In genomic region chr9:108460319-108461178, GRCm38 (mm10) we compare ENCODE assay signal across 8 mouse cellular contexts. TPM values are rescaled to one million over a fixed set of nuclear protein-coding genes. Genes with fewer than 3 reads are reported as not detected.
DNase-seq lines count a peak whose midpoint lies in the region; ATAC-seq and TF ChIP-seq lines count a peak whose summit lies in the region.

Gene Ccdc71, plus strand, starts transcription at chr9:108460527.

- H3K79me2 ChIP-seq in liver, adult 2 months (ENCODE audit: control insufficient read depth, insufficient read depth, low read length): peaks cover 5% of the 10 kb centered on the region; the same call in 1 of the 2 replicates

- peak within 1 kb of the TSS; percentile 89 for H3K4me2 ChIP-seq in heart, embryonic 13.5 days
- peak within 1 kb of the TSS; percentile 85 for H3K4me2 ChIP-seq in kidney, postnatal 0 days (ENCODE audit: low read length)

- under 1% methylated on average over 52 of the region's 52 CpGs for WGBS in heart, embryonic 13.5 days
- 0% methylated on average over 49 of the region's 52 CpGs for WGBS in kidney, postnatal 0 days
- under 1% methylated on average over 52 of the region's 52 CpGs for WGBS in liver, adult 2 months

- TF ChIP-seq POLR2A in liver, adult 2 months (IDR thresholded peaks at IDR 0.05; ENCODE audit: extremely low read depth, insufficient read depth, low read length): peak; percentile 38; the same call in 1 of the 2 replicates

- peak; percentile 90 for DNase-seq in CD4-positive helper T cell, adult 2 months (ENCODE audit: low read depth, low spot score)
- peak; percentile 89 for DNase-seq in kidney, postnatal 0 days (ENCODE audit: low spot score)
- peak; percentile 64 for DNase-seq in liver, adult 2 months (ENCODE audit: extremely low read depth, low read depth, low spot score)
- peak; percentile 78 to 83 for DNase-seq in spleen, postnatal 36 days (ENCODE audit: low spot score in 2 of 2)

- peaks cover 29% of the 10 kb centered on the region for H3K36me3 ChIP-seq in heart, embryonic 13.5 days
- H3K36me3 ChIP-seq in kidney, postnatal 0 days (ENCODE audit: insufficient read depth, low read length): peaks cover 24% of the 10 kb centered on the region; the same call in 1 of the 2 replicates
- peaks cover 4% of the 10 kb centered on the region for H3K36me3 ChIP-seq in liver, adult 2 months (ENCODE audit: control insufficient read depth, insufficient read depth, low read length)

- TF ChIP-seq CTCF in kidney, postnatal 0 days (IDR thresholded peaks at IDR 0.05; ENCODE audit: low read depth): 0 out of 2 replicates have a peak, but pooled peaks have one; percentile 1
- TF ChIP-seq CTCF in liver, adult 2 months (IDR thresholded peaks at IDR 0.05; ENCODE audit: low read depth, low read length): no peak

- peak within 1 kb of the TSS; percentile 97 for H3K9ac ChIP-seq in heart, embryonic 13.5 days
- peak within 1 kb of the TSS; percentile 84 for H3K9ac ChIP-seq in kidney, postnatal 0 days (ENCODE audit: low read depth, low read length)
- peak within 1 kb of the TSS; percentile 92 for H3K9ac ChIP-seq in liver, adult 2 months (ENCODE audit: low read depth, low read length)

- H3K4me1 ChIP-seq in brown adipose tissue, adult 24 weeks (ENCODE audit: control insufficient read depth, insufficient read depth, insufficient read length, low read length): peaks cover 11% of the 10 kb centered on the region
- H3K4me1 ChIP-seq in heart, embryonic 13.5 days: peaks cover 28% of the 10 kb centered on the region
- peaks cover 16% of the 10 kb centered on the region for H3K4me1 ChIP-seq in kidney, postnatal 0 days (replicated peaks; ENCODE audit: insufficient read depth, low read length)
- peaks cover 7% of the 10 kb centered on the region for H3K4me1 ChIP-seq in liver, adult 2 months (ENCODE audit: control insufficient read depth, insufficient read depth, low read length)

- no peaks in the 10 kb centered on the region for H3K27me3 ChIP-seq in heart, embryonic 13.5 days (replicated peaks)
- no peaks in the 10 kb centered on the region for H3K27me3 ChIP-seq in kidney, postnatal 0 days (ENCODE audit: insufficient read depth, low read length)
- no peaks in the 10 kb centered on the region for H3K27me3 ChIP-seq in liver, adult 2 months (ENCODE audit: control insufficient read depth, insufficient read depth, low read length)

- H3K9me3 ChIP-seq in heart, embryonic 13.5 days: no peaks in the 10 kb centered on the region
- no peaks in the 10 kb centered on the region for H3K9me3 ChIP-seq in kidney, postnatal 0 days (replicated peaks; ENCODE audit: low read length)

- peak within 1 kb of the TSS; percentile 84 for H3K27ac ChIP-seq in brown adipose tissue, adult 24 weeks (replicated peaks; ENCODE audit: low read depth, low read length)
- H3K27ac ChIP-seq in heart, embryonic 13.5 days (replicated peaks): peak within 1 kb of the TSS; percentile 92
- peak within 1 kb of the TSS; percentile 92 for H3K27ac ChIP-seq in kidney, postnatal 0 days
- peak within 1 kb of the TSS; percentile 74 for H3K27ac ChIP-seq in liver, adult 2 months (replicated peaks; ENCODE audit: insufficient read depth, low read depth, low read length)

- peak; percentile 89 for ATAC-seq in erythroid progenitor cell, adult 5-6 weeks (replicated peaks; ENCODE audit: low FRiP score, poor library complexity, severe bottlenecking)
- peak; percentile 74 for ATAC-seq in heart, embryonic 13.5 days (ENCODE audit: extremely low read depth, insufficient number of reproducible peaks, low FRiP score, low TSS enrichment)
- ATAC-seq in kidney, postnatal 0 days (replicated peaks; ENCODE audit: low FRiP score, low read depth): peak; percentile 80
- ATAC-seq in monocyte, adult 5-6 weeks (replicated peaks; ENCODE audit: insufficient number of reproducible peaks, low FRiP score, low TSS enrichment, poor library complexity, severe bottlenecking): peak; percentile 74

- peak within 1 kb of the TSS; percentile 84 for H3K4me3 ChIP-seq in brown adipose tissue, adult 24 weeks (ENCODE audit: insufficient read depth, low read depth, low read length)
- peak within 1 kb of the TSS; percentile 85 for H3K4me3 ChIP-seq in heart, embryonic 13.5 days
- peak within 1 kb of the TSS; percentile 76 for H3K4me3 ChIP-seq in kidney, postnatal 0 days (replicated peaks; ENCODE audit: low read depth, low read length)
- peak within 1 kb of the TSS; percentile 77 for H3K4me3 ChIP-seq in liver, adult 2 months (ENCODE audit: insufficient read depth, low read depth, low read length)

RNA-seq across cellular contexts. Expression of gene Ccdc71, which starts in this region (rescaled TPM):
- polyA plus RNA-seq in brown adipose tissue, adult 24 weeks (2012; ENCODE audit: insufficient read depth, insufficient read length, missing spikeins): 8.2 and 11.6 TPM in 2 replicates
- 3.4 and 23.4 TPM in 2 replicates for total RNA-seq in erythroid progenitor cell, adult 5-6 weeks (2015; ENCODE audit: low replicate concordance)
- 9.5 and 14.6 TPM in 2 replicates for total RNA-seq in erythroid progenitor cell, adult 5-6 weeks (2017; ENCODE audit: low replicate concordance)
- 36.3 and 42.7 TPM in 2 replicates for polyA plus RNA-seq in heart, embryonic 13.5 days (2015; fragmentation: Nextera tagmentation; extraction: Ambion mirVana)
- 49.5 and 55.3 TPM in 2 replicates for polyA plus RNA-seq in kidney, postnatal 0 days (2015; fragmentation: Nextera tagmentation; extraction: Ambion mirVana)
- total RNA-seq in liver, adult 2 months (2014; rRNA removed): 5.6 and 6.4 TPM in 2 replicates
- polyA plus RNA-seq in liver, adult 2 months (2012; rRNA removed): 13.2 and 15.7 TPM in 2 replicates
- 12.6 to 19.5 TPM (median 14.1 TPM) in 3 replicates for total RNA-seq in monocyte, adult 5-6 weeks (2017)

Comparison
In these comparisons a context has a peak if more than half of its experiments do, and no peak if none do; other contexts are left out.
1. Peak in every context shown above with its lines: DNase-seq, ATAC-seq, H3K4me3 ChIP-seq and H3K27ac ChIP-seq.